Mouse (Mus musculus) C2C12 (cell line): Measurements from ENCODE around the gene Acy3. TPM values are rescaled to one million over a fixed set of nuclear protein-coding genes. Genes with fewer than 3 reads are reported as not detected.

ENCODE experiments used
- H3K27me3 ChIP-seq: one replicate; pipeline ENCODE4 v1.6.1; 2011; ENCODE audit not compliant: control insufficient read depth, insufficient read depth, insufficient read length
- H3K36me3 ChIP-seq: one replicate; pipeline ENCODE4 v1.6.1; 2011; ENCODE audit not compliant: control insufficient read depth, insufficient read depth
- H3K4me3 ChIP-seq: one replicate; pipeline ENCODE4 v1.5.1; 2011; ENCODE audit warnings: mild to moderate bottlenecking, control low read depth; ENCODE audit not compliant: poor library complexity, insufficient read depth, severe bottlenecking
- H3K79me2 ChIP-seq: one replicate; pipeline ENCODE4 v1.6.1; 2011; ENCODE audit not compliant: control insufficient read depth, insufficient read depth
- H3K79me3 ChIP-seq: one replicate; pipeline ENCODE4 v1.6.1; 2011; ENCODE audit warnings: low read depth, control low read depth
- H3ac ChIP-seq: one replicate; pipeline ENCODE3; 2011; ENCODE audit warnings: low read depth; ENCODE audit not compliant: control insufficient read depth, insufficient read length
- CEBPB ChIP-seq: IDR thresholded peaks from one replicate; pipeline ENCODE4 v1.6.1; 2011; ENCODE audit warnings: low read depth, mild to moderate bottlenecking, control low read depth, moderate library complexity
- CTCF ChIP-seq: IDR thresholded peaks from one replicate; pipeline ENCODE4 v1.5.1; 2011; ENCODE audit not compliant: control insufficient read depth, insufficient read depth, insufficient read length
- FOSL1 ChIP-seq: IDR thresholded peaks from one replicate; pipeline ENCODE4 v1.8.0; 2011; ENCODE audit warnings: mild to moderate bottlenecking, low read length; ENCODE audit not compliant: poor library complexity, insufficient read depth, severe bottlenecking
- MAX ChIP-seq: IDR thresholded peaks from one replicate; pipeline ENCODE4 v1.6.1; 2011; ENCODE audit warnings: mild to moderate bottlenecking, control low read depth
- MYOD1 ChIP-seq: IDR thresholded peaks from one replicate; pipeline ENCODE4 v1.6.1; 2011; ENCODE audit warnings: low read depth; ENCODE audit not compliant: control insufficient read depth, insufficient read length
- MYOG ChIP-seq: IDR thresholded peaks from one replicate; pipeline ENCODE4 v1.6.1; 2011; ENCODE audit not compliant: control insufficient read depth, insufficient read length; ENCODE audit errors: extremely low read depth
- USF1 ChIP-seq: IDR thresholded peaks from one replicate; pipeline ENCODE4 v1.6.1; 2011; ENCODE audit warnings: low read depth, mild to moderate bottlenecking, control low read depth, moderate library complexity
- polyA plus RNA-seq: library from polyadenylated mRNA; unstranded; fragments of >200 nt; fragmentation: generic; extraction: Trizol; gene quantifications from one replicate; pipeline ENCODE4 v1.2.1, GENCODE M21; 2012; ENCODE audit warnings: missing spikeins

Acy3 gene
- polyA plus RNA-seq, 1 experiment = 3.5 TPM

DNA sequence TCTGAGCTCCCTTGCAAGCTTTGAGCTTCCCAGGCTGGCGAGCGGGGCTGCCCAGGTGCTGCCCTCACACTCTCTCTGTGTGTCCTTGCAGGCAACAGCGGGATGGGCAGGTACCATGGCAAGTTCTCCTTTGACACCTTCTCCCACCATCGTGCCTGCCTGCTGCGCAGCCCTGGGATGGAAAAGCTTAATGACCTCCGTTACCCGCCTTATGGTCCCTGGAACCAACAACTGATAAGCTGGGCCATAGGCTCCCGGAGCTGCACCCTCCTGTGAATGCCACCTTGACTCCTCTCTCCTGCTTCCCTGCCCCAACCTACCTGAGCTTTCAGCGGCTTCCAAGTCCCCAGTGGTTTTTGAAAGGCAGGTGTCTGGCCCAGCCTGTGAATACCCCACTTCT, 5.5 kb upstream of the Acy3 start:
- H3K36me3 ChIP-seq = no peaks in the 10 kb centered on the region
- H3ac ChIP-seq = no peak overlapping the region
- no peaks in the 10 kb centered on the region for H3K27me3 ChIP-seq
- no peak for TF ChIP-seq USF1
- no peak for TF ChIP-seq MYOD1
- TF ChIP-seq CEBPB = no peak
- no peak for TF ChIP-seq MYOG
- no peak for TF ChIP-seq FOSL1
- no peaks in the 10 kb centered on the region for H3K79me3 ChIP-seq
- H3K4me3 ChIP-seq = no peak overlapping the region
- no peaks in the 10 kb centered on the region for H3K79me2 ChIP-seq

DNA sequence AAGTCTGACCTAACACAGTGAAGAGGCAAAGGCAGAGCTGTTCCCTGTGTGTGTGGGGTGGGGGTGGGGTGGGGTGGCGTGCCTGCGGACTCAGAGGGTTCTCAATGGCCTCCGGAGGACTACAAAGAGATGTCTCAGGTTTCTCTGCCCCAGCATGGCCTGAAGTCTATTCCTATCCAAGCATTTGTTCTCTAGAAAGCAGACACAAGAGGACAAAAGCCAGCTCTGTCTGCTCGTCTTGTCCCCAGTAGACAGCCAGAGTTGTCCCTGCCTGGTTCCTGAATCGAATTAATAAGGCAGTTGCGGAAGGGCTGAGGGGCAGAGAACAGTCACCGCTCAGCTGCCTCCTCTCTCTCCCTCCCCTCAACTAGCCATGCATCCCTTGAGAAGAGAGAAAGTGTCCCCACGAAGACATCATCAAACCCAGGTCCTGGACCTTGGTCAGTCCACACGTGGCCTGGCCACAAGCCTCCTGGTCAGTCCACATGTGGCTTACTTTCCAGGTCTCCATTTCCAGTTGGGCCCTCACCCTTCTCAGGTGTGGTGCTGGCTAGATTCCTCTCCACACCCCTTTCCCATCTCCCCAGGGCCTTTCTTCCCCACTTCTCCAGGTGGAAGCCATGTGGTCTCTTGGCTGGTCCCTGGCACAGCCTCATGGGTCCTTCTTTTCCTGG, 2.7 kb upstream of the Acy3 start:
- TF ChIP-seq MYOG (no peak), MAX (no peak)
- H3K79me3 ChIP-seq = no peaks in the 10 kb centered on the region
- H3ac ChIP-seq = no peak overlapping the region
- H3K4me3 ChIP-seq = no peak overlapping the region
- H3K79me2 ChIP-seq = no peaks in the 10 kb centered on the region
- no peaks in the 10 kb centered on the region for H3K36me3 ChIP-seq
- no peaks in the 10 kb centered on the region for H3K27me3 ChIP-seq

- Histone ChIP-seq H3K79me3 (no peaks in the 10 kb centered on the region), H3ac (no peak overlapping the region), H3K79me2 (no peaks in the 10 kb centered on the region), H3K36me3 (no peaks in the 10 kb centered on the region), H3K27me3 (no peaks in the 10 kb centered on the region), H3K4me3 (no peak overlapping the region)
- TF ChIP-seq MYOG (no peak), MYOD1 (no peak), CTCF (no peak), USF1 (no peak), MAX (no peak), CEBPB (no peak), FOSL1 (no peak)
Observed at GRCm38 (mm10) chr19:3985261-3985681, 1.1 kb upstream of the Acy3 start.

- no peaks in the 10 kb centered on the region for H3K79me2 ChIP-seq
- H3K27me3 ChIP-seq = peaks cover 18% of the 10 kb centered on the region
- H3ac ChIP-seq = no peak overlapping the region
- no peak overlapping the region for H3K4me3 ChIP-seq
- TF ChIP-seq FOSL1 = no peak
- TF ChIP-seq CEBPB = no peak
- no peak for TF ChIP-seq USF1
- no peak for TF ChIP-seq CTCF
- no peak for TF ChIP-seq MAX
- no peak for TF ChIP-seq MYOD1
- no peak for TF ChIP-seq MYOG
- no peaks in the 10 kb centered on the region for H3K36me3 ChIP-seq
- H3K79me3 ChIP-seq = no peaks in the 10 kb centered on the region
Observed at GRCm38 (mm10) chr19:3988066-3988465, 1.7 kb downstream of the Acy3 start.

- H3K27me3 ChIP-seq = peaks cover 23% of the 10 kb centered on the region
- no peak overlapping the region for H3K4me3 ChIP-seq
- no peaks in the 10 kb centered on the region for H3K36me3 ChIP-seq
- no peaks in the 10 kb centered on the region for H3K79me2 ChIP-seq
- no peak overlapping the region for H3ac ChIP-seq
- no peak for TF ChIP-seq CEBPB
- no peak for TF ChIP-seq FOSL1
- TF ChIP-seq MAX = no peak
- TF ChIP-seq MYOD1 = no peak
- no peak for TF ChIP-seq USF1
- no peak for TF ChIP-seq CTCF
- TF ChIP-seq MYOG = no peak
- no peaks in the 10 kb centered on the region for H3K79me3 ChIP-seq
Observed at GRCm38 (mm10) chr19:3988750-3989149, 2.4 kb downstream of the Acy3 start.

DNA sequence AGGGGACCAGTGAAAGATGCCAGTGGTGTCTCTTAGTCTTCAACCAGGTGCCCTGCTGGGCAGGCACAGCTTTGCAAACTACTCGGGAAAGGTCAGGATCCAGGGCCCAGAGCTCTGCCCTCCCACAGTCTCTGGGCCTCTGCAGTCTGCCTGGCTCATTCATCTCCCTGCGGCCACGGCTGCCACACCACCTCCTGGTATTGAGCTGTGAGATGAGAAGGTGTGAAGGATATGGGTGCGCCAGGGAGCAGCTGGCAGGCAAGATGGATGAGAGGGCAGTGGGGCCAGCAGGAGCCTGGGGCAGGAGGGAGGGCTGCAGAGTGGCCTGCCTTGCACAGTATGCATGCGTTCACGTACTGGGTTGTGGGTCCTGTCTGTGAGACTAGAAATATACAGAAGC, 4.4 kb downstream of the Acy3 start:
- no peaks in the 10 kb centered on the region for H3K79me2 ChIP-seq
- TF ChIP-seq FOSL1 (no peak), MYOD1 (no peak), CTCF (no peak), USF1 (no peak), MAX (no peak), CEBPB (no peak), MYOG (no peak)
- no peak overlapping the region for H3K4me3 ChIP-seq
- no peak overlapping the region for H3ac ChIP-seq
- H3K27me3 ChIP-seq = peaks cover 23% of the 10 kb centered on the region
- no peaks in the 10 kb centered on the region for H3K79me3 ChIP-seq
- H3K36me3 ChIP-seq = no peaks in the 10 kb centered on the region
